Mouse (Mus musculus) thymus, adult 2 months (tissue): ENCODE measurements around the gene Tnfrsf13b.

Experiments
- CTCF ChIP-seq: fragments of 200-500 bp; IDR thresholded peaks from 2 replicates; pipeline ENCODE4 v1.5.1; 2012; ENCODE audit warnings: mild to moderate bottlenecking, control low read depth, low read length, moderate library complexity, borderline replicate concordance; ENCODE audit not compliant: control insufficient read depth, poor library complexity, insufficient read depth; ENCODE audit errors: extremely low read depth
- POLR2A ChIP-seq: fragments of 200-500 bp; IDR thresholded peaks from 2 replicates; pipeline ENCODE4 v1.6.1; 2012; ENCODE audit warnings: mild to moderate bottlenecking, low read length, control low read depth, moderate library complexity; ENCODE audit not compliant: control insufficient read depth, poor library complexity, insufficient read depth; ENCODE audit errors: extremely low read depth

DNA sequence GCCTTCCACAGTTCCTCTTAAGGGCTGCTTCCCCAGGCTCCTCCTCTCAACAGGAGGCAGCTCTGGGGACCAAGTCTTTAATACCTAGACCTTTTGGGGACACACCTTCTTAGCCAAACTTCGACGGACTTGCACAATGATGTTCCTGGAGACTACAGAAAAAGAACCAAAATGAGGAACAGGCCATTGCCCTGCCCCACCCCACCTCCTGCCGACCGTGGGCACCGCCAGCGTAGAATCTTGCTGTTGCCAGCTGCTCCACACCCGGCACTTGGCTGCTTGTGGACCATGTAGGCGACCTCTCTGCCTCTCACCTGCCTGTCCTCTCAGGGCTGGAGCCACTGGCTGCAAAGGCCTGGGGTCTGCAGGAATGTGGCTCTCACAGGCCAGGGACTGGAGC lies 10.3 kb upstream of the Tnfrsf13b start:
- no peak for TF ChIP-seq POLR2A
- no peak for TF ChIP-seq CTCF
